Mouse (Mus musculus) liver, adult 2 months (tissue): ENCODE measurements around the gene Mrpl16. TPM values are rescaled to one million over a fixed set of nuclear protein-coding genes. Genes with fewer than 3 reads are reported as not detected.

ENCODE experiments used
- DNase-seq: peaks from one replicate; pipeline ENCODE4 v3.0.0-alpha.2; 2011; ENCODE audit warnings: low read depth, low spot score; ENCODE audit errors: extremely low read depth
- H3K27ac ChIP-seq: fragments of 200-500 bp; replicated peaks from 2 replicates; pipeline ENCODE4 v1.5.1; 2012; ENCODE audit warnings: low read depth, mild to moderate bottlenecking, control low read depth, inconsistent platforms, low read length; ENCODE audit not compliant: insufficient read depth
- H3K27me3 ChIP-seq: fragments of 200-500 bp; 2 replicates; pipeline ENCODE4 v1.6.1; 2012; ENCODE audit warnings: mild to moderate bottlenecking, moderate library complexity, low read length, inconsistent platforms; ENCODE audit not compliant: control insufficient read depth, insufficient read depth
- H3K36me3 ChIP-seq: fragments of 200-500 bp; 2 replicates; pipeline ENCODE4 v1.6.1; 2012; ENCODE audit warnings: low read length, inconsistent platforms; ENCODE audit not compliant: control insufficient read depth, insufficient read depth
- H3K4me1 ChIP-seq: fragments of 200-500 bp; 2 replicates; pipeline ENCODE4 v1.6.1; 2011; ENCODE audit warnings: low read length; ENCODE audit not compliant: control insufficient read depth, insufficient read depth
- H3K4me3 ChIP-seq: fragments of 200-500 bp; 2 replicates; pipeline ENCODE4 v1.5.1; 2011; ENCODE audit warnings: low read depth, mild to moderate bottlenecking, control low read depth, low read length, moderate library complexity; ENCODE audit not compliant: insufficient read depth
- H3K79me2 ChIP-seq: fragments of 200-500 bp; 2 replicates; pipeline ENCODE4 v1.6.1; 2012; ENCODE audit warnings: inconsistent platforms, mild to moderate bottlenecking, low read length, moderate library complexity; ENCODE audit not compliant: control insufficient read depth, insufficient read depth
- H3K9ac ChIP-seq: fragments of 200-500 bp; 2 replicates; pipeline ENCODE4 v1.6.1; 2012; ENCODE audit warnings: low read depth, mild to moderate bottlenecking, control low read depth, inconsistent platforms, low read length
- CTCF ChIP-seq: fragments of 200-500 bp; IDR thresholded peaks from 2 replicates; pipeline ENCODE4 v1.5.1; 2011; ENCODE audit warnings: low read depth, low read length, control low read depth
- POLR2A ChIP-seq: fragments of 200-500 bp; IDR thresholded peaks from 2 replicates; pipeline ENCODE4 v1.6.1; 2011; ENCODE audit warnings: low read length, control low read depth; ENCODE audit not compliant: insufficient read depth; ENCODE audit errors: extremely low read depth
- WGBS: fragments of 180-500 bp; shearing (Covaris S2); methylation state at CpG from one replicate; pipeline ENCODE4 v1.1.7; 2018; 5-methylcytosine and 5-hydroxymethylcytosine counted together
- polyA plus RNA-seq: library from polyadenylated mRNA; depleted of rRNA; stranded (reverse); fragments of >200 nt; gene quantifications from 2 replicates; pipeline ENCODE4 v1.2.3, GENCODE M21; 2012
- total RNA-seq: library from RNA; depleted of rRNA; stranded (reverse); fragments of >200 nt; gene quantifications from 2 replicates; pipeline ENCODE4 v1.2.3, GENCODE M21; 2014

The Mrpl16 gene
- total and polyA plus RNA-seq, 2 experiments: 20.6 to 28.8 TPM

DNA sequence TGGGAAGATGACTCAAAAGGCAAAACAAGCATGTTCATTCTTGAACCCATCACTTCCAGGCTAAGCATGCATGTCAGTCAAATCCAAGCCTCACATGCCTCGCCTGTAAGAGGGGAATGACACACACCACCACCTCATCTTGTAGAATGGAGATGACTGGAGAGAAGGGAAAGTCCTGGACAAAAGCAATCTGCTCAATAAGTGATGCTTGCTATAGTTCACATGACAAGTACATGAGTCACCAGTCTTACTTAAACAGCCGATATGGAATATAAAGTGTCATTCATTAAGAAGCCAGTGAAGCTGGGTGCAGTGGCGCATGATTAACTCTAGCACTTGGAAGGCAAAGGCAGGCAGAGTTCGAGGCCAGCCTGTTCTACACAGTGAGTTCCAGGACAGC is 42.9 kb downstream of the Mrpl16 start:
- H3K9ac ChIP-seq: no peak overlapping the region
- WGBS: 82% methylated on average over 4 of the region's 4 CpGs
- no peak overlapping the region for H3K4me3 ChIP-seq
- no peaks in the 10 kb centered on the region; the same call in 1 of the 2 replicates for H3K27me3 ChIP-seq
- no peak overlapping the region for H3K27ac ChIP-seq
- H3K36me3 ChIP-seq: no peaks in the 10 kb centered on the region
- no peak for DNase-seq
- no peaks in the 10 kb centered on the region for H3K79me2 ChIP-seq
- no peak for TF ChIP-seq POLR2A
- TF ChIP-seq CTCF: no peak
- no peaks in the 10 kb centered on the region for H3K4me1 ChIP-seq

- Histone ChIP-seq H3K4me3 (no peak overlapping the region), H3K4me1 (no peaks in the 10 kb centered on the region; the same call in 1 of the 2 replicates), H3K27me3 (peaks cover 4% of the 10 kb centered on the region; the same call in 1 of the 2 replicates), H3K9ac (no peak overlapping the region), H3K79me2 (no peaks in the 10 kb centered on the region), H3K27ac (no peak overlapping the region), H3K36me3 (no peaks in the 10 kb centered on the region)
- TF ChIP-seq CTCF: no peak
- TF ChIP-seq POLR2A: no peak
- no peak for DNase-seq
- 55% methylated on average over 8 of the region's 8 CpGs for WGBS
These were observed 43.5 kb downstream of the Mrpl16 start for GRCm38 (mm10) chr19:11813649-11814048.

DNA sequence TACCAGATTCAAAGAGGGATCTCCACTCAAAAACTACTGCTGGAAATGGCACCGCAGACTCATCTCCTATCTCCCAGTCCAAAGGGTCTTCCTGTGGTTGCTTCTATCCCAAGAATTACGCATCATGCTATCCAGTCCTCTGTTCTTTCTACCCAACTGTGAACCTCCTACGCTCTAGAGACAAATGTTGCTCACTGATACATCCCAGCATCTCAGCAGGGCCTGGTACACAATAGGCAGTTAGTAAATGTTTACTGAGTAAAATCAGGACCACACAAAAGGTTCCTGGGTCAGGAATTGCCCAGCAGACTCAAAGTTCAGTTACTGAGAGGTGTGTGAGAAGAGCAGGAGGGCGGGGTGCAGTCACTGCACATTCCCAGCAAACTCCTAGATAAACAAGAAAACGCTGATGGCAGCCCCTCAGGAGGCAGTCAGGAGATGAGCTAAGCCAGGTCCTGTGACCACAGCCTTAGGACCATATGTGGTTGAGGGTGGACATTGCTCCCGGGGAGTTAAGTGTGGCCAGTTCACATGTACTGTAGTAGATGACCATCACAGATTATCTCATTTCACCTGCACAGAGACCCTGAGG is 44.6 kb downstream of the Mrpl16 start:
- Histone ChIP-seq H3K9ac (no peak overlapping the region), H3K27ac (no peak overlapping the region), H3K4me3 (no peak overlapping the region), H3K4me1 (no peaks in the 10 kb centered on the region; the same call in 1 of the 2 replicates), H3K36me3 (no peaks in the 10 kb centered on the region), H3K79me2 (no peaks in the 10 kb centered on the region), H3K27me3 (peaks cover 5% of the 10 kb centered on the region; the same call in 1 of the 2 replicates)
- TF ChIP-seq CTCF: no peak
- no peak for TF ChIP-seq POLR2A
- DNase-seq: no peak
- WGBS: 69% methylated on average over 6 of the region's 6 CpGs

DNA sequence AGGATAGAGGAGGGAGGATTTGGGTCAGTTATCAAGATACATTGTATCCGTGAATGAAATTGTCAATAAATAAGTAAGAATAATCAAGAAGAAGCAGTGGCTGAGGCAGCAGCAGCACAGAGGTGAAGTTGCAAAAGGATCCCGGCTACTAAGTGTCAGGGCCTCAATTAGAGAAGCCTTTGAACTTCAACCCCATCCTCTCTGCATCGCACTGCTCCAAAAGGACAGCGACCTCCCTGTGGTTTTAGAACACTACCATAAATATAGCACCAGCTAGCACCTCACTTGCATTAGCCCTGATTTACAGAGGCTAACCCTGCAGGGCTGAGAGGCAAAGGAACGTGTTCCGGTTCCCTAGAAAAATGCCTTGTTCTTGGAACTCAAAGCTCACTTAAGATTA is 46.5 kb downstream of the Mrpl16 start:
- Histone ChIP-seq H3K27me3 (peaks cover 7% of the 10 kb centered on the region; the same call in 1 of the 2 replicates), H3K79me2 (no peaks in the 10 kb centered on the region), H3K4me1 (no peaks in the 10 kb centered on the region; the same call in 1 of the 2 replicates), H3K36me3 (no peaks in the 10 kb centered on the region), H3K9ac (no peak overlapping the region), H3K4me3 (no peak overlapping the region), H3K27ac (no peak overlapping the region)
- DNase-seq: no peak
- 60% methylated on average over 6 of the region's 6 CpGs for WGBS
- TF ChIP-seq CTCF (no peak), POLR2A (no peak)

DNA sequence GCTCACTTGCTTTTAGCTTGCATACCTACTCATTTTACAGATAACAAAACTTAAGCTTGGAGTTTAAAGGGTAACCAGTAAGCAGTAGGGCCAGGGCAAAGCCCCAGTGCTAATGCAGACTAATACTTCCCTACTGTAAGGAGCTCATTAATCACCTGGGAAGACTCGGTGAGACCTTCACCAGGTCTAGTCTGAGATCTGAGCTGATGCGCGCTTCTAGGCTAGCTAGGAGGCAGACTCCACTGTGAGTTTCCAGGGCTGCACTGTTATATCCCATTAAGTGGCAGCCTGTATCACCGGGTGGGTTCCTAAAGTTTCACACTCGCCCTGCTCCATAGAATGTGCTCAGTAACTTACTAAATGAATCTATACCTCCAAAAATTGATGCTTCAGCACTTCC is 47.4 kb downstream of the Mrpl16 start:
- WGBS: 49% methylated on average over 5 of the region's 5 CpGs
- peaks cover 7% of the 10 kb centered on the region; the same call in 1 of the 2 replicates for H3K27me3 ChIP-seq
- no peak overlapping the region for H3K9ac ChIP-seq
- H3K36me3 ChIP-seq: no peaks in the 10 kb centered on the region
- H3K27ac ChIP-seq: no peak overlapping the region
- no peaks in the 10 kb centered on the region; the same call in 1 of the 2 replicates for H3K4me1 ChIP-seq
- H3K79me2 ChIP-seq: no peaks in the 10 kb centered on the region
- no peak overlapping the region for H3K4me3 ChIP-seq
- TF ChIP-seq CTCF (no peak), POLR2A (no peak)
- DNase-seq: no peak
